Mouse (Mus musculus): Measurements from ENCODE around the gene Enox1.

Gene Enox1

DNA sequence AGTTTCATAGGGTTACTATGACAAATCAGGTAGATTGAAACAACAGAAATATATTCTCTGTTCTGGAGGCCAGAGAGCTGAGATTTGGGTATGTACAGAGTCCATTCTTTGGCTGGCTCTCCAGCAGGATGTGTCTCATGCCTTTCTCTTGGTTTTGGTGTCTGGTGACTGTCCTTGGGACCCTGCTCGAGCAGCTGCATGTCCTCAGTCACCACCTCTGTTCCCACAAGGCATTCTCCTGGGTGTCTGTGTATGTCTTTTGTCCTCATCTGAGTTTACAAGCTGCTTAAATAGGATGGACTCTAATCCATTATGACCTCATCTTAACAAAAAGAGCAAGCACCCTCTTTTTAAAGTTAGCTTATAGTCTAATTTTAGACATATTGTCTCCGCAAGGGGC, 410.6 kb downstream of the Enox1 start:
- no peak for DNase-seq (ENCODE audit: low spot score in 2 of 2)

DNA sequence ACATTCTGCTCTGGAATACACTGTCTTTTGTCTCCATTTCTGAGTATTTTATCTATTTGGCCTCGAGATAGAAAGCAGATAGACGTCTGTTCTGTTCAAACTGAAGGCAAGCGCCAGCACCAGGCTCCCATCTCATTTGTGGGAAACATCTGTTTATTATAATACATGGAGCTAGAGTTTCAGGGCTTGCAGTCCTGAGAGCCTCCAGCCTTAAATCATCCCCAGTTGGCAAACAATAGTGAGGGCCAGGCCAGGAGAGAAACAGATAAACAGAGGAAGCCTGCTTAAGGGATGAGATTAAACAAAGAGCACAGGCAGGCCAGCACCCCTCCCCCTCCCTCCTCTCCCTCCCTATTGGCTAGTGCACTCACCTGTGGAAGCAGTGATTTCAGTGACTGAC, 417.9 kb downstream of the Enox1 start:
- no peak for DNase-seq (ENCODE audit: low spot score in 2 of 2)

DNA sequence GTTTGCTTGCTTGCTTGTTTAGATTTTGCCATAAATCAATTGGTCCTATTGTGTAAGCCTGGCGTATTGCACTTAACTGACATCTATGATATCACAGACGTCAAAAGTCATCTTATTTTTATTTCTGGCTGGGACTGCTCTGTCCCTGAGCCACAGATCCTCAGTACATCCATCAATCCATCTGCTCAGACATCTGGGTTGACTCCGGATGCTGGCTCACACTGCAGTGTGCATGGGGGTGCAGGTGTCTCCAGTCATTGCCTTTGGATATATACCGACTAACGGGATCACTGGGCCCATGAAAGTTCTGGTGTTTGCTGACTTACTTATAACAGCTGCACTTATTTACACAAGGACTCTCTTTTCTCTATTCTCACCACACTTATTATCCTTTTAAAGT, 419.8 kb downstream of the Enox1 start:
- no peak for DNase-seq (ENCODE audit: low spot score in 2 of 2)

DNA sequence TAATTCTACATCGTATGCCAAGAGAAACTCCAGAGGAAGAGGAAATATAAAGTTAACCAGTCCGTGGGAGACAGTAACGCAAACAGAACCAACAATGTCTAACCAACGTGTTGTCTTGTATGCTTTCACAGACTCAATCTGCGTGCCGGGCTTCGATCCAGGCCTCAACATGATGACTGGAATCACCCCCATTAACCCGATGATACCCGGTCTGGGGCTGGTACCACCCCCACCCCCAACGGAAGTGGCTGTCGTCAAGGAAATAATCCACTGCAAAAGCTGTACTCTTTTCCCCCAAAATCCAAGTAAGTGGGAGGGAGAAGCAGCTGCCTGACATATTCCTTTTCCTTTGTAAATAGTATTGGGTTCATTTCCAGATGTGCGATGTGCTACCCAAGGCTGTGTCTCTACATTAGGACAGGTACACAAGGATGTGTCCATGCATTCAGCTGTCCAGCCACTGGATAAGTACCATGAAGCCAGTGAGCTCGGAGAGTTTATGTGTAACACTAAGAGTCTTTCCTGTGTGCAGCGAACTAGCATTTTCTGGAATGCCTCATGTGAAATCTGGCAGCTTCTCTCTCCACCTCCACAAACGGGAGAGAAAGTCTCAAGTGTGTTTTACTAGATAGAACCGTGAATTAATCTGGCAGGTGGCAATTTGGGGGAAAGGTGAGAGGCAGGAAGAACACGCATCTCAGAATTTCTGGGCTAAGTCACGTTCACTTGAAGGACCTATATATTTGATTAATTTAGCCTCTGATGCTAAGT, 421.1 kb downstream of the Enox1 start:
- DNase-seq (ENCODE audit: low spot score in 2 of 2), result no peak

DNA sequence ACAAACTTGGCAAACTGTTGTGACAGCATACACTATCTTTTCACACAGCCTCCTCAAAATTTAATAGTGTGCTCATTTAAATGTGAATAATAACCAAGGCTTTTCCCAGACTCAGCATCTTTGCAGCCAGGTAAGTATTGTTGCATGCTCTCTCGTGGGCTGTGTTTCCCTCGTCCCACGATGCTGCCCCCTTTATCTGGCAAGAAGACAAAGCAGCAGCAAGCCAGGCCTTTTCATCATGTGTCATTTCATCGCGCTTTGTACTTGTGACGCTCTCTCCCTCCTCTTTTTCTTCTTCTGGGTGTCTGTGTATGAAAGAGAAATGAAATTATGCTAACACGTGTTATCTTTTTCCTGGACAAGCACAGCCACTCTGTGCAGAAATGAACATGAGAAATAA, 421.8 kb downstream of the Enox1 start:
- DNase-seq (ENCODE audit: low spot score in 2 of 2), result no peak

DNA sequence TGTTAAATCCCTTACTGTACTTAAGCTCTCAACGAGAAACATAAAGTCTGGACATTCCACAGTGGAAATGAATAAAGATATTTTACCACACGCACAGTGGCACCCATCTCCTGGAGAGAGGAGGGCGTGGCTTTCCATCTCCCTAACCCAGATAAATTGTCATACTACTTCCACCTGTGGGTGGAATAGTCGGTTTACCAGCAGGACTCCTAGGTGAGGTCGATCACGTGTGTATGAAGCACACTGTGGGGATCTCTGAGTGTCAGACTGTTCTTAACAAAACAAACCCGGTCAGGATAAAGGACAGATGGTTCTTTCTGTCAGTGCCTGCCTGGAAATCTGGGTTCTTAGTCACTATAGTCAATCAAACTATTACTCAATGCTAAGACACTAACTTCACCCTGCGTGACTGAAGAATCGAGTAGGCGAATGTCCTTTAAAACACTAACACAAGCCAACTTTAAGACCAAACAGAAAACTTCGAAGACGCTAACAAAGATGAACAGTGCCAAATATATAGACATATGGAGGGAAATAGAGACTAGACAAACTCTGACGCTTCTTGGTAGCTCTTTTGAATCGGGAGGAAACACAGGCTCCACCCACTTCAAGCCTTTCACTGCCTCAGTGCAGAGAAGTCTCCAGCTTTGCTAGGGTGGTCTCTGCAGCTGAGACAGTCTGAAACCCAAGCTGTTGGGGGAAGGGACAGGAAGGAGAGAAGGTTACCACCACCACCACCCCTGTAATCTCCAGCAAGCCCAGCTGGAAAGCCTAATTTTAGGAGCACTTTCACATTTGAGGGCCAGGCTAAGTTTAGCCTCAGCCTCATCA, 423.8 kb downstream of the Enox1 start:
- no peak for DNase-seq (ENCODE audit: low spot score in 2 of 2)

DNA sequence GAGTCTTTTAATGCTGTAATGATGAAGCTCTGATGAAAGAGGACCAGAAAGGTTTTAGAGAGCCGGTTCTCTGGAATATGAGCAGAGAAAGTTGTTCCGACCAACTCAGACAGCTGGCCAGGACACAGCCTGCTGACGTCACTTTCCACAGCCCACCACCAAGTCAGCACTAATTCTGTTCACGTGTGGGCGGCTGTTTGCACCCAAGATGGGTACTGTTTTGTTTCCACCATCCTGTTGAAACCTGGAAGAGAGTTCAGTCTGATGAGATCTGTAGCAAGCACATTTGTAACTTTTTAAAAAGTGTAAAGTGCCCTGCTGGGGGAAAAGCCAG, 424.3 kb downstream of the Enox1 start:
- no peak for DNase-seq (ENCODE audit: low spot score in 2 of 2)

DNA sequence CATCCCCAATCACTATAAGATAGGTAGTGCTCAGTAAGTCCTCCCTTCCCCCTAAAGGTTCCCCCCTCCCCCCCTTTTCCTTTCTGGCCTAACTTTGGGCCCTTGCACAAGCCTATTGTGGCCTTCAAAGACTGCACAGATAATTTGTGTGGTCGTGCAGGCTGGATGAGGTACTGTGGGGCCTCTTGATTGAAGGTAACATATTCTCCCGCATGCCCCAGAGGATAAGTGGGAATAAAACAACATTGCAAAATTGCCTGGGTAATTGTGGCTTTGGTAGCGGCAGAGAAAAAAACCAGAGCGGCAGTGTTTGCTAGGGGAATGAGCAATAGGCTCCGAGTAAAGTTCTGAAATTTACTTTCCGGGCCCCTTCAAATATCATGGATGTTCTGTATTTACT, 425.1 kb downstream of the Enox1 start:
- no peak for DNase-seq (ENCODE audit: low spot score in 2 of 2)

DNA sequence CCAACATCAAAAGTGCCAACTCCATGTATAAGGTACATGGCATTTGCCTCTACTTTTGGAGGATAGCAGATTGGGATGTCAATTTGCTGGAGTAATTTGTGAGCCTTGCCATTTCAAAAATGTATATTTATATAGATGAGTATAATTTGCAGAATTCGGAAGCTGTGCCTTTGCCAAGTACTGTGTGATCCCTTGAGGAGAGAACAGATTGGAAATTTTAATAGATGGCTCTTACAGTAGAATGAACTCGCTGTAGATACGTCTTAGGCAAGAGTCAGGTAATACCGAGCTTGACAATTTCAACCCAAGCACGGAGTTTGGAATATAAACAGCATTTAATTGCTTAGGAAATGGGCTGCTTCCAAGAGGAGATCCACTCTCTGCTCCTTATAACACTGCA, 427.9 kb downstream of the Enox1 start:
- no peak for DNase-seq (ENCODE audit: low spot score in 2 of 2)

DNA sequence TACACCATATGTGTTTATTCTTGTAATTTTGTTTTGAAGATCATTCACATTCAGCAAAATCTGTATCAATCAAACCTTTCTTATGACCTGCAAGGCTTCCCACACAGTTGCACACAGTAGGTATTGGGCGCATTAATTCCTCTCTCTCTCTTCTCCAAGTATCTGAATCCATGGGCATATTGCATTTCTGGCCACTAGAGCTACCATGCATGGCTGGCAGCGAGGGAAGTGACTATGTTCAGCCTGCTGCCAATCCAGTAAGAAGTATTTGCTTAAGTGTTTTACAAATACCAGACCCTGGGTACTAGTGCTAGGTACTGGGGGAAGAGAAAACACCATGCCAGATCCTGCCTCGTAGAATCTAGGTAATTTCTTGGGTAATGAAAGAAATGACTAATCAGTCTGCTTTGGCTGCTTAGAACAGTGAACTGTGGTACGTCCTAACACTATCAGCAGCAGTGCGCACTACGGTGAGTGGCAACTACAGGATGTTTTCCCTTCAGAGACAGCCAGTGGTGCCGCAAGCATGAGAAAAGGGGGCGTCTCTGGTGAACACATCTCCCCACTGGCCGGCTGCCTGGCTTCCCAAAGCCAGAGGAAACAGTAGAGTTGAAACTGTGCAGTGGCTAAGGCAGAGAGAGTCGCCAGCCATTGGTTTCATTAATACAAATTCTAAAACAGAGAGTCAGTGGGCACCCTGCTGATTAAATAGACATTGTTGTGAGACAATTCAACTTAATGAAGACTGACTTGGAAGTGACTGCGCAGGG, 428.7 kb downstream of the Enox1 start:
- DNase-seq (ENCODE audit: low spot score in 2 of 2), result no peak

DNA sequence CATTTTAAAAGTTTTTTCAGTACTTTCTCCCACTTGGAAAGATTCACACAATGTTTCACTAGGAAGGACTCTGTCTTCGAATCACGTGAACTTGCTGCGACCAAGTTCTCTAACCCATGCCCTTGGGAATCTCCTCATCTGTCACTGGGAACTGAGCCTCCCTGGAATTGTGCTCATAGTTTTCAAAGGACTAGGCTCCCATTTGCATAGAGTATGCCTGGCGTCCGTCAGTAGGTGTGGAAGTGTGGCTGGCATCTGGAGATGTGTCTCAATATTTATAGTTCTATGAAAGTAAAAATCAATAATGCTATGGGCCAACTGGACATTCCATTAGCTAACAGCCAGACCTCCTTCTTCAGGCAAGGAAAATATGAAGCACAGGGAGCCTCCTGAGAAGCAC, 429.5 kb downstream of the Enox1 start:
- no peak for DNase-seq (ENCODE audit: low spot score in 2 of 2)

DNA sequence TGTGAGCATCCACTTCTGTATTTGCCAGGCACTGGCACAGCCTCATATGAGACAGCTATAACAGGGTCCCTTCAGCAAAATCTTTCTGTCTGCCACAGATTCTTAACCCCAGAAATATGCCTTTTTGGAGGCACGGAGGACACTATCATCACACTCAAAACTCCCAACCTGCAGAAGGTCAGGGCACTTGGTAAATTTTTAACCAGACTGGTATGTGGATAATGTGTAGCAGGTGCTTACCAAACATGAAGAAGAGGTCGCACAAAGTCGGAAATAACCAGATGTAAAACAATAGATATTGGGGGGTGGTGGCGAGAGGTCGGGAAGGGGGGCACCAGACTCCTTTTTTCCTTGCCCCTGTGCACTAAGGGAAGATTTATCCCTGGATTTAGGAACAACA, 430.6 kb downstream of the Enox1 start:
- DNase-seq (ENCODE audit: low spot score in 2 of 2), result no peak

DNA sequence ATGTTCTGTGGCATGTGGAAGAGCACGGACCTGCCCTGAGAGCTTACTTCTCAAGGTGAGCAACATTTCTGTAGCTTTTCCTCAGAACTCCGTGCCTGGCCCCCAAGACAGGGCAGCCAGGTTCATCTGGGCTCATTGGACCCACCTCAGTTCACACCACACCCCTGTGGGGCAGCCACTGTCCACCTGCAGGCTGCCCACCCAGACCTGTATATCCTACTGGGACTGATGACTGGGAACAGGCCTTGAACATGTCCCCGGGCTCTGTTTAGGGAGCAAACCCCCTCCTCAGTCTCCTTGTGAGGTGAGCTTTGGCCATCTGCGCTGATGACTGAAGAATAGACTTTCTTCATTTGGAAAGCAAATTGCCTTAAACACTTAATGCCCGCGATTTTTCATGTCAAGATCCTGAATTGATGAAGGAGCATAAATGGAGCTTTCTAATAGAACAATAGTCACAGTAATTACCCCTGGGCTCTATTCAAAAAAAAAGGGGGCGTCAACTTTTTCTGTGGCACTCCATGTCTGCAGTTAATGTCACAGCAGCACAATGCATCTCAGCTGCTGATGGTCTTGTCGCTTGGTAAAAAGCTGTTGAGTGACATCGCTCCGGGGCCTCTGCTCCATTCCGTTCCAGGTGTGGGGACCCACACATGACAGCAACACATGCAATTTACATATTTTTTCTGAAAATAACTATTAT, 436.7 kb downstream of the Enox1 start:
- DNase-seq (ENCODE audit: low spot score in 2 of 2), result no peak

DNA sequence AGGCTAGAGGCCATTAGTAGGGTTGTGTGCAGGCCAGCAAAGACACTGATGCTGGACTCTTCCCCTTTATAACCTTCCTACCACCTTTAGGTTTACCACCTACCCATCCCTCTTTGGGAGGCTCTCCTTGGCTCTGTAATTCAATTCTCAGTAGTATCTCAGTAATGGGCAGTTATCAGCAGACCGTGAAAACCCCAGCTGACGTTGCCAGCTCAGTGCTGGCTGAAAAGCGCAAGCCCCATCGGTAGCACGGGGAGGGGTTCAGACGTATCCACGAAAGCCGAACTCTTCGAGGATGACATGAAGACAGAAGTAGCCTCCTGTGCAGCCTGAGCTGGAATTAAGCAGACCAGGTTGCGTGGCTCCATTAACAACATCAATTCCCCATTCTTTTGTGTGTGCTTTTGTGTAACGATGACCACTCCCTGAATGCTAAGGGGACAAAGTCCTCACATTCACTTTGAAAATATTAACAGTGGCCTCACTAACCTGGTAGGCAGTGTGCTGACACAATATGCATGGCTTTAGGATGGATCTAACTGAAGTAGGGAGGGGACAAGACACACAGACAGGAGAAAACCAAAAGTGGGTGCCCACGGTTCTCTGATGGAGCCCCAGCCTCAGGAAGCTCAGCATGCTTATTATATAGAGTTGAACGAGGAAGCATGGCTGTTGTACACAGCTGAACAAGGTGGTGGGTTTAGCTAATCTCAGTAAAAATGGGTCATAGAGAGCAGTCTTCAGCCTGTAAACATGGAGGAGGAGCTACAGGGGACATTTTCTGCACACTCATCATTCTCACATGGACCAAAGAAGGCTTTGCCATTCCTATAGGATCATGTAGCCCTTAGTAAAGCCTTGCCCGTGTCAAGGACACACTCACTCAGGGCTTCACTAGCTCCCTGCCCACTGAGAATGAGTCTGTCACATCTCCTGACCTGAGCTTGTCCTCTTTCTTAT, 439.9 kb downstream of the Enox1 start:
- no peak for DNase-seq (ENCODE audit: low spot score in 2 of 2)

DNA sequence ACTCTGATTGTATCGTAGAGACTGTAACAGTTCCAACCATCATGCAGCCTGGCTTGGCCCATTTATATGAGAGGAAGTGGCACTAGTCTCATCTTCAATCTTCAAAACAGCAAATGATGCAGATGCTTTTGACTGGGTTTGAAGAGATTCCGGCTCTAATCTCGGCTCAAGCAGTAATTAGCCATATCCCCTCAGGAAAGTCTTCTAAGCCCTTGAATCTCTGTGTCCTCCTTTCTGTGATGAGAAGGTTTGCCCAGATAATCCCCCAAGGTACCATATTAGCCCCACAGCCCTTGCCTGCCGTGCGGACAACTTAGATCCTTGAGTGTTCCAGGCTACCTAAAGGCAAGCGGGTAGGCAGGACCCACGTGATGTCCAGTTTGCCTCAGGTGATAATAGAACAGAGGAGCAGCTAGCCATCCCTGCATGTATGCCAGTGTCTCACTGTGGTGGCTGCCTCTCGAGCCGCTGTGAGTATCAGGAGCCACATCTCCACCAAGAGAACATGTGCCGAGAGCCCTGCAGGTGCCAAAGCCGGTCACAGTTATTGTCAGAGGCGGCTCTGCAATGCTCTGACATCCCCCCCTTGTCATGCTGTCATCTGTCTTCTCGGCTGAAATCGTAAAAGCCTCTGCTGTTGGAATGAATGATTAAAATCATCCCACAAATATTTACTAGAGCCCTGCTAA, 442.6 kb downstream of the Enox1 start:
- DNase-seq (ENCODE audit: low spot score in 2 of 2), result no peak

DNA sequence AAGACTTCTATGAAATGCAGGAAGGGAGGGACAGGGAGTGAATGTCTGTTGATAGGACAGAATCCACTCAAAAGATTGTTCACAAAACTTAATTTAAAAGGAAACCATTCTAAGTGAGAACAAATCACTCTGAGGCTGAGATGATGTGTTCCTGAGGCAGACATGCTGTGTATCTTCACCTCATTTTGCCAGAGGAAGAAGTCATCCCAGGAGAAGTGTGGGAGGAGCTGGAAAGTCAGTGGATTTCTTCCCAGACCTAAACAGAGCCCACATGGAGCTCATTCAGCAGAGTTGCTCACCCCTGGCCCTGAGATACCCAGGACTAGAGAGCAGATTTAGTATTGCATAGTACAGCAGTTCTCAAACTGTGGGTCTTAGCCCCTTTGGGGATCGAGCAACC, 444.2 kb downstream of the Enox1 start:
- no peak for DNase-seq (ENCODE audit: low spot score in 2 of 2)

DNA sequence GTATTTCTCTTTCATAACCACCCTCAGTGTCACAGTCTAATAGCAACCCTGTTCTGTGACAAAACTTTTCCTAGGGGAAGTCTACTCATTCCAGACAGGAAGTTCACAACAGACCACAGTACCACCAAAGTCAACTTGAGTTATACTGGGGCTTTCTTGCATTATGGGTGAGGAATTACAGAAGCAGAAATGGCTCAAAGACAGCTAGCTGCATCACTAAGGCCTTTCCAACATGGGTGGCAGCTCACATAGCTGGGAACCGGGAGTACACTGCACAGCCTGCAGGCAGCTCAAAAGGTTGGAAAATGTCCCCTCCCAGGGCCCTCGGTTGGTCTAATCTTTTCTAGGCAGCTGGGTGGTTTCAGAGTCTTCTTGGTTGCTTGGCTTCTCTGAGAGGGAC, 444.9 kb downstream of the Enox1 start:
- DNase-seq (ENCODE audit: low spot score in 2 of 2), result no peak

DNA sequence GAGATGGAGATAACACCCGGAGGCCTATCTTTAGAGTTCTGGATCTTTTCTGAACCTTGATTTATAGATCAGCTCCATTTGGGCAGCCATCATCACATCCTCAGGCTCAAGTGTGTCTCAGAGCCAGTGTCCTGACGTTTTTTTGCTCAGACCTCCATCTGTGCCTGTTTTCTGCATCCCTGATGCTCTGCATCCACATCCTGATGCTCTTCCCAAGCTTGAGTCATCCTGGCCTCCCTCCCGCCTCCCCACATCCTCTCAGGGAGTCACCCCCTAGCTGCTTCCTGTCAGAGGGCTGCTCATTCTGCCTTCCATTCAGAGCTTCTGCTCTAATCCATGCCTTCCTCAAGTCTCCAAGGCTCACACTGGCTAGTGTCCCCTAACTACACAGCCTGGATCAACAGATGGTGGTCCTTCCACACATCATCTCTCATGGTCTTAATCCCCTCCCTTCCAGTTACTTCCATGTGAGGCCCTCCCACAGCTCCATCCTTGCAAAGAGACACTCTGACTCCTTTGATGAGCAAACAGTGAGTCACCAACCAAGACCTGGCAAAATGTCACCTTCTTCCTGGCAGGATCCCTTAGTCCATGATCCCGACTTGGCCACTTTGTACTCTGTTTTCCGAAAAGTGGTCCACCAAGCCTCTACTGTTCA, 451.7 kb downstream of the Enox1 start:
- DNase-seq (ENCODE audit: low spot score in 2 of 2), result no peak

DNA sequence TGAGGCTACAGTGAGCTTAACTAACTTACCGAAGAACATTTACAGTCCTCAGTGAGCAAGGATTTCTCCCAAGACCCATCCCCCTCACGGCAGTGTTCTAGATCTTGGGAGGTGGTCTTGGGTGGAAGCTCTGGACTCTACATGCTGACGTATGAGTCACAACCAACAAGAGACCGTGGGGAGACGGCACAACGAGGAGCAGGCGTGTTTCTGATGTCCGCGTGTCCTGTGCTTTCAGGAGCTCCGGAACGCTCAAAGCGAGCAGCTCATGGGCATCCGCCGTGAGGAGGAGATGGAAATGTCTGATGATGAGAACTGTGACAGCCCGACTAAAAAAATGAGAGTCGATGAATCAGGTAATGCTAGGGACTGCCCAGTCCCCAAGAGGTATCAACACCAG, 458.6 kb downstream of the Enox1 start:
- no peak for DNase-seq (ENCODE audit: low spot score in 2 of 2)

DNA sequence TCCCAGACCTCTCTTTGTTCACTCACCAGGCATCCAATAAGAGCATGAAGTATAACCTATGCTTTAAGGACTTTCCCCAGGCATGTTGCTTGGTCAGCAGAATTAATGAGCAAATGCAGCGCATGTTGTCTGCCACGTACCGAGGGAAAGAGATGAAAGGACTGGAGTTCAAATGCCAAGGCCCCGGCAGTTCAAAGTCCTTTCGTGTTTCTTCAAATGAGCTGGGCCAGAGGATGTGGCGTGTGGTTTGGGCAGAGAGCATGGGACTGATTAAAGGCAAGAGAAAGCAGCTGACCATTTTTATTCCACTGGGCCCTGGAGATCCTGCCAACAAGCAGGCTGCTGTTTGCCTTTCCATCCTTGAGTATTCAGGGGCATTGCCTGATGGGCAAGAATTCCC, 460.7 kb downstream of the Enox1 start:
- no peak for DNase-seq (ENCODE audit: low spot score in 2 of 2)

Measured in urinary bladder, adult 18-20 months (tissue).